Mouse (Mus musculus) frontal cortex, postnatal 10 days (tissue): Measurements from ENCODE around the gene Cnep1r1.
A peak's percentile ranks its signal among the peaks of the same experiment; 100 is the strongest.

Source experiments
- DNase-seq, 2 experiments: peaks; one replicate each; pipeline ENCODE4 v3.0.0; 2022; ENCODE audit warnings: low spot score in 2 of 2, mixed read lengths in 1 of 2

Gene Cnep1r1

DNA sequence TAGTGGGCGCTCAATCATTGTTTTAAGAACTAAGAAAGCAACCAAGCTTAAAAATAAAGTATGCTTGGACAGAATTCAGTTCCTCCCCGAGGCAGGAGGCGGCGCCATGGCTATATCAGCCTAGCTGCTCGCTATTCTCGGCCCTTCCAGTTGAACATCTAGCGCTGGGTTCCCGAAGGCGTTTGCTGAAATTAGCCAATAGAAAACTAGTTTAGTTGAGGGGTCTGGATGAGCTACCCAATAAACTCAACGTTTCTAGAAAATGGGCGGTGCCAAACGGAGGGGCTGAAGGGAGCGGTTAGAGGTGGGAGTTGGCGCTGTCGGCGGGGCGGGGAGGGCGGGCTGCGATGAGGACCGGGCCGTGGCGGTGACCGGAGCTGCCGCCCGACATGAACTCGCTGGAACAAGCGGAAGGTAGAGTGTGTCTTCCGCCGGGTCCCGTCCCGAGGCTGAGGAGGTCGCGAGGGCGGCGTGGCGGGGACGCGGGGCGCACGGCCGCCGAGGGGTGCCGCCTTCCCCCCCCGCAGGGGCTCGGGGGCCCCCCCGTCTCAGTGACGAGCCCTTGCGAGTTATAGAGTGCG is at the start of gene Cnep1r1:
TSS of gene Cnep1r1 (plus strand) at position 314 of the 581 bp plus-strand sequence.
- DNase-seq: peak; percentile 93 to 94

DNA sequence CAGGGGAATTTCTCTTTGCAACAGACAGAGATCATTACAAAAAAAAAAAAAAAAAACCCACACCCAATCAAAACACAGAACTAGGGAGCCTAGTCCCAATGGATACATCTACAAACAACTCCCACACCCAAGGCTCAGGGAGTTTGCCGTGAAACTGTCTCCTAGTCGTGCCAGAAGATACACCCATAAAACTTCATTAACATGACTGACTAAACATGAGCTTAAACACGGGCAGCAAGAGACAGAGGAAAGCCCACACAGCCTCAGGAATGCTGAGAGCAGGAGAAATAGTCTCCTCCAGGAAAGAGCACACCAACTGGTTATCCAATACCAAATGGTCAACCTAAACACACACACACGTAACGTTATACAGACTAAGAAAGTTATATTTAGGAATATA is 36.4 kb upstream of the Cnep1r1 start:
- no peak for DNase-seq

DNA sequence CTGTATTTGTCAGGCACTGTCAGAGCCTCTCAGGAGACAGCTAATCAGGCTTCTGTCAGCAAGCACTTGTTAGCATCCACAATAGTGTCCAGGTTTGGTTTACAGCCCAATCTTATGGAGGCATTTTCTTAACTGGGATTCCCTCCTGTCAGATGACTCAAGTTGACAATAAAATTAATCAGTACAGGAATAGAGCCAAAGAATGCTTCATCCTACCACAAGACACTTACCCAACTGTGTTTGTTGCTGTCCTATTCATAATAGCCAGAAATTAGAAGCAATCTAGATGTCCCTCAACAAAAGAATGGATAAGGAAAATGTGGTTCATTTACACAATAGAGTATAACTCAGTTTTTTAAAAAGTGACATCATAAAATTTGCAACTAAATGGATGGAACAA is 30.6 kb upstream of the Cnep1r1 start:
- DNase-seq: no peak

DNA sequence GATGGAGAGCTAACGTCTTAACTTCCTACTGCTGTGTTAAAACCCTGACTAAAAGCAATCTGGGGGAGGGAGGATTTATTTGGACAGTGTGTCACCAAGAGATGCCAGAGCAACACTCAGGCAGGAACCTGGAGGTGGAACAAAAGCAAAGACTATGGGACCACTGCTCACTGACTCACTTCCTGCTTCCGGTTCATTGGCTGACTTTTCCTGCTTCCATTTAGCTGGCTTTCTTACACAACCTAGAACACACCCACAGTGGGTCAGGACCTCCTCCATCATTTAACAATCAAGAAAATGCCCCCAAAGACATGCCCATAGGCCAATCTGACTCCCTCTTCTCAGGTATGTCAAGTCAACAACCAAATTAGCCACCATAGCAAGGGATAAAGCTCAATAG is 26.9 kb upstream of the Cnep1r1 start:
- no peak for DNase-seq

DNA sequence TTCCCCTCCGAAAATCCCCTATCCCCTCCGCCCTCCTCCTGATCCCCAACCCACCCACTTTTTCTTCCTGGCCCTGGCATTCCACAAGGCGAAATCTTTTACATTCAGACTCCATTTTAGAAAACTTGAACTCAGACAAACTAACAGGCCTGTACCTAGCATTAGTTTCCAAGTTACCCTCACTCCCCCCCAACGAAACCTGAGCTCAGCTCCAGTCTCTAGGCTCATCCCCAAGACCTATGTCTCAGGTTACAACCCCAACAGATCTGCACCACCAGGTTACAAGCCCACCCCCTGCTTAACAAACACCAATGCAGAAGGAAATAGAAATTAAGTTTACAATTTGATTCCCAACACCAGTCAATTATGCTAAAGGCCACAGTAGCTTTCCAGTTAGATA is 25.2 kb upstream of the Cnep1r1 start:
- DNase-seq: no peak

DNA sequence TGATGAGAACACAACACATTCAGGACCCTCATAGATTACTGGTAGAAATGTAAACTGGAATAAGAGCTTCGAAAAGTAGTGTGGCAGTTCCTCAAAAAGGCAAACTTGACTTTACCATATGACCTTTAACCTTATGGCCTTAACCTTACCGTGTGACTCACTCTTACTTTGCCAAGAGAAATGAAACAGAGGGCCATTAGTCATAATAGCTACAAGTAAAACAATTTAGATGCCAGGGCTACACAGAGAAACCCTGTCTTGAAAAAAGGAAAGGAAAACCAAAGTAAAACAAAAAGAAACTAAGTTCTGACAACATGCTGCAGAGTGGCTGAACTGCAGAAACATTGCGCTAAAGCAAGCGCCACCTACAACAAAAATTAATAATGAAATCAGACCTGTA is 19.7 kb upstream of the Cnep1r1 start:
- no peak for DNase-seq

DNA sequence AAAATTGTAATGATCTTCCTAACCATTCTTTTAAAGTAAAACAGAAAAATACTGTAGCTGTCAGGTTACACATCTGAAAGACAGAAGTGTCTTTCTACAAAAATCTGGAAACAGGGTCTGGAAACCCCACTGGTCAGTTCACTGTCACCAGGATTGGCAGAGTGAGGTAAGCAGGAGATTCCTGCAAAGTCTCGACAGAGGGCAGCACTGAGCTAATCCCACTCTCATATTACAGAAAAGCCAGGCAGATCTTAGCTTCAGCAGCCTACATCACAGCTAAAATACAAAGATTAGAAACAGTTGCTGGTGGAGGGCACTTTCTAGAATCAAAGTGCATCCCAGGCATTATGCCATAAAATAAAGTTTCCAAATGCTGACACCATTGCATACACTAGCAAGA is 19.0 kb upstream of the Cnep1r1 start:
- peak in 1 of 2 experiments; percentile 14 for DNase-seq

DNA sequence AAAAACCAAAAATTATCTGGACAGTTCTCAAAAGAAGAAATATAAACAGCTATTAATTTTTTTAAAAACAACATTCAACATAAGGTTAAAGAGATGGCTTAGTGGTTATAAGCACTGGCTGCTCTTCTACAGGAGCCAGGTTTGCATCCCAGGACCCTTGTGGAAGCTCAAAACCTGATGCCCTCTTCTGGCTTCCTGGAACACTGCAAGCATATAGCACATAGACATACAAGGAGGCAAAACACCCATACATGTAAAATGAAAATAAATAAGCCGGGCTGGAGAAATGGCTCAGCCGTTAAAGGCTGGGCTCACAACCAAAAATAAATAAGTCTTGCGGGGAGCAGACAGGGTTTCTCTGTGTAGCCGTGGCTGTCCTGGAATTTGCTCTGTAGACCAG is 9.3 kb upstream of the Cnep1r1 start:
- DNase-seq: no peak

DNA sequence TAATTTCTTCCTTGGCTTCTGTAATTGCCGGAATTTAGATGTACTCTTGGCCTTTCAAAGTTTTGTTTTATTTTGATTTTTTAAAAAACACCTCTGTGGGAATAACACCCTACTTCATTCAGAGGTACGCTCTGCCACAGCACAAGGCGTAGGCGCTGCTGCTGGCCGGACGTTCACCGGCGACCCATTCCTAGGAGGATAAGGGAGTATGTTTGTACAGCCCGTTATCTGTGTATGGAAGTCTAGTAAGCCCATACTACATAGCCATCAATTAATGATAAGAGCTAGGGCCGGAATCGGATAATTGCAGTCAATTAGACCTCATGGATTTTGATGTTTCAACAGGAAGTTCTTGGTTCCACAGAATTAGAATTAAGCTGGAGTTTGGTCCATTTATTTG is 507 bp downstream of the Cnep1r1 start:
- no peak for DNase-seq

DNA sequence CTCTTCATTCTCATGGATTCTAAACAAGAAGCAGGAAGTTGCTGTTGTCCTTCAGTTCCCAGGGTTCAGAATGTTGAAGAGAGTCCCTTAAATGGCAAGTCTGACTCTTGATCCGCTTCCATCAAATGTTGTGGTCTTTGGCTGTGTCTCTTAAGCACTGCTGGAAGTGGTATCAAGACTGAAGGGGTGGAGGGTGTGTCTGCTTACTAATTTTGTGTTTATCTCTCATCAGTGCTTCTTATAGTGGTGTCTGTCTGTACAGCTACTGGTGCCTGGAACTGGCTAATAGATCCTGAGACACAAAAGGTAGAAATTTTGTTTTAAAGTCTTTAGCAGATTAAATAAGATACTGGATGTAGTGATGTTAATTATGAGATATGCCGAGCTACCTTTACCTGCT is 6.3 kb downstream of the Cnep1r1 start:
- no peak for DNase-seq

DNA sequence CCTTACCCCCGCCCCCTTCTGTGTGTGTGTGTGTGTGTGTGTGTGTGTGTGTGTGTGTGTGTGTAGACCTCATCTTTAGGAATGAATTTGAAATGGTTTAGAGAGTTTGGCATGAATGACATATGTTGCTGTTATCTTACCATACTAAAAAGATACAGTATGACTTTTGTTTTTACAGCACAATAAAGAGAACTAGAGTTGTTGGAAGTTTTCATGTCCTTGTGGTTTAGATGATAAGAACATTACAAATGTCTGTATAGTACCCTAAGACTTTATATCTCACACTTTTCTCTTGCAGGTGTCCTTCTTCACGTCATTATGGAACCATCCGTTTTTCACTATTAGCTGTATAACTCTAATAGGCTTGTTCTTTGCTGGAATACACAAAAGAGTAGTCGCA is 10.8 kb downstream of the Cnep1r1 start:
- DNase-seq: no peak

DNA sequence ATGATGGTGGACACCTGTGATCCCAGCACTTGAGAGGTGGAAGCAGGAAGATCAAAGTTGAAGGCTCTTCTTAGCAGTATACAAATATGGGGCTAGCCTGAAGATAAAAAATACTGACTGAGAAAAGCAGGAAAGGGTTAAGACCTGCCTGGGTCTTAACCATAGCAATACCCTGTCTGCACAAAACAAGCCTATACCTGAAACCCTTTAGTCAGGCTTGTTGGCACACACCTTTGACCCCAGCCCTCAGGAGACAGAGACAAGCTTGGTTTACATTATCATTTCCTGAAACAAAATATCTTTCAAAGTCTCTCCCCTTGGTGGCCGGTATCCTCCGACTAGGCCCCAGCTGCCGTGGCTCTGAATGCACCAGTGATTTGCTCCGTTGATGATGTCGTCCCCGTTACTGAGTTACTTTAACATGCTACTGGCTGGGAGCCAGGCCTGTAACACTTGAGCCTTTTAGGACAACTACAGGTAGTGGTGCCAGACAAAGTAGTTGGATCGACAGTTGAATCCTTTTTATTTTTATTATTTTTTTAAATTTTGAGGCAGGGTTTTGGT is 12.3 kb downstream of the Cnep1r1 start:
- DNase-seq: no peak

DNA sequence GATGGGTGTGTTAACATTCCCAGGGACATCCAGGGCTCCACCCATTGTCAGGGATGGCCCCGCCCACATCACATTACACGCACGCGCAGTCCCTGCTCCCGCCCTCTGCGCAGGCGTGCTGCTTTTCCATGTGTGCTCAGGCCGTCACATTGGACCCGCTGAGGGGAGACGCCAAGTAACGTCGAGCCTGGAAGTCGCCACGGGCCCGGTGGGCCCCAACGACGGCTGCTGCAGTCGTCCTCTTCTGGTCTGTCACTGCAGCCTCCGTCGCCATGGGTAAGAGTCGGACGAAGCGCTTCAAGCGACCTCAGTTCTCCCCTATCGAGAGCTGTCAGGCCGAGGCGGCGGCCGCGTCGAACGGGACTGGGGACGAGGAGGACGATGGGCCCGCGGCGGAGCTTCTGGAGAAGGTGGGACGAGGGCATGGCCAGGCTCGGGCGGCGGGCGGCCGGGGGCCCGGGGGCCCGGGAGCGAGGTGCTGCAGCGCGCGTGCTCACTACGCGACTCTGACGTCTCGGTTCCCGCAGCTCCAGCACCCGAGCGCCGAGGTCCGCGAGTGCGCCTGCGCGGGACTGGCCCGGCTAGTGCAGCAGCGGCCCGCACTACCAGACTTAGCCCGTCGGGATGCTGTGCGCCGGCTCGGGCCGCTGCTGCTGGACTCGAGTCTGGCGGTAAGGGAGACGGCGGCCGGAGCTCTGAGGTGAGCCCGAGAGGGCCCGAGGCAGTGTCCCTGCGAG is 19.3 kb downstream of the Cnep1r1 start, which contains the start of gene Heatr3:
TSS of gene Heatr3 (plus strand) at position 108 of the 737 bp plus-strand sequence.
- DNase-seq: peak; percentile 93 to 94

DNA sequence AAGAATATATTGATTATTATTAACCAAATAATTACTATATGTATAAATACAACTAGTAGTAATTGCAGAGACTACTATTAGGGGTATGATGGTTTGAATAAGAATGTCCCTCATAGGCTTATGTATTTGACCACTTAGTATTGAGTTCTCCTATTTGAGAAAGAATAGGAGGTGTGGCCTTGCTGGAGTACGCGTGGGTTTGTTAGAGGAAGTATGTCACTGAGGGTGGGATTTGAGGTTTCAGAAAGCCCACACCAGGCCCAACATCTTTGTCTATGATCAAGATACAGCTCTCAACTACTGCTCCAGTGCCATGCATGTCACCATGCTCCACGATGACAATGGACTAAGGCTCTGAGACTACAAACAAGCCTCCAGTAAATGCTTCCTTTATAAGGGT is 20.7 kb downstream of the Cnep1r1 start:
- DNase-seq: no peak

DNA sequence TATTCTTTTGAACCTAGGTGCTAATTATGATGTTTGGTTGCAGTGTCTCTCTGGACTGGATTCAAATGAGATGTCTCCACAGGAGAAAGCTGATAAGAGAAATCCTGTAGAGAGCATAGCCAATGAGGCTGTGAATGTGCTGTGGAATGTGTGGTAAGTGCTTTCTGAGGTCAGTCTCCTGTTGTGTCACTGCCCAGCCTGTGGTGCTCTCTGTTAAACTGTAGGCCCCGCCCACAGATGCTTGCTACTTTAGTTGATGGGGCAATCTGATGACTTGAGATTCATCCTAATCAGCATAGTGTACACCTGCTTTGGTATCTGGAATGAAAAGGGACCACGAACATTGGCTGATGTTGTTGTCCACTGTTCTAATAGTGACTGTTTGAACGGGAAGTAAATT is 23.1 kb downstream of the Cnep1r1 start:
- no peak for DNase-seq

DNA sequence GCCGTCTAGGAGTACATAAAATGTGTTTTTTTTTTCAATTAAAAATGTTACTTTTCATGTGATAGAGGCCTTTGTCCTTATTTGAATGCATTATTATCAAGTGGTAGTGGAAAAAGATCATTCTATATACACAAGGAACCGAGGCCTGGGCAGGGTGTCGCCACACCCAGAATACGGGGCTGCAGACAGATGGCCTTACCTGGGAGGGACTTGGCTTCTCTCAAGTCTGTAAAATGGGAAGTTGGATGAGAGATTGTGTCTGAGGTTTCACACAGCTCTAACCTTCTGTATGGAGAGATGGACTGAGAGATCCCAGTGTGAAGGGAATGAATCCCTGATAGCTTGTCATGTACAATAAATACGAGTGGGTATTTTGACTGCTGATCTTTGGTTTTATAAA is 25.5 kb downstream of the Cnep1r1 start:
- DNase-seq: no peak

DNA sequence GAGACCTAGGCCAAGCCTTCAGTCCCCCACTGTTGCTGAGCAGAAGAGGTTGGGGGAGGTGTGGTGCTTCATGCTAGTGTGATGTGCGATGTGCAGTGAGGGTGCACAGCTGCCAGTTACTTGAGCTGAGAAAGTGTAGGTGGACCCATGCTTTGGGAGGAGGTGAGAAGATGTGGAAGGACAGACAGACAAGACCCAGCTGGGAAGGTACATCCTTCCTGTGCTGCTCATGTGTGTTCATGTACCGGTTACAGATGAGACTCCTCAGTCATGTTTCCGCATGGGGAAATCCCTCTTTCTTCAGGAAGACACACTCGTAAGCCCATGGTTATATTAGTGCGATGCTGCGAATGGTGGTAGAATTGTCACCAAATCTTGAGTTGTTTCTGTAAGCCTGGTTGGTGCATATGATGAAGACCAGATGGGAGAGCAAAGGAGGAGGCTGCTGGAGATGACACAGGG is 32.4 kb downstream of the Cnep1r1 start:
- no peak for DNase-seq

DNA sequence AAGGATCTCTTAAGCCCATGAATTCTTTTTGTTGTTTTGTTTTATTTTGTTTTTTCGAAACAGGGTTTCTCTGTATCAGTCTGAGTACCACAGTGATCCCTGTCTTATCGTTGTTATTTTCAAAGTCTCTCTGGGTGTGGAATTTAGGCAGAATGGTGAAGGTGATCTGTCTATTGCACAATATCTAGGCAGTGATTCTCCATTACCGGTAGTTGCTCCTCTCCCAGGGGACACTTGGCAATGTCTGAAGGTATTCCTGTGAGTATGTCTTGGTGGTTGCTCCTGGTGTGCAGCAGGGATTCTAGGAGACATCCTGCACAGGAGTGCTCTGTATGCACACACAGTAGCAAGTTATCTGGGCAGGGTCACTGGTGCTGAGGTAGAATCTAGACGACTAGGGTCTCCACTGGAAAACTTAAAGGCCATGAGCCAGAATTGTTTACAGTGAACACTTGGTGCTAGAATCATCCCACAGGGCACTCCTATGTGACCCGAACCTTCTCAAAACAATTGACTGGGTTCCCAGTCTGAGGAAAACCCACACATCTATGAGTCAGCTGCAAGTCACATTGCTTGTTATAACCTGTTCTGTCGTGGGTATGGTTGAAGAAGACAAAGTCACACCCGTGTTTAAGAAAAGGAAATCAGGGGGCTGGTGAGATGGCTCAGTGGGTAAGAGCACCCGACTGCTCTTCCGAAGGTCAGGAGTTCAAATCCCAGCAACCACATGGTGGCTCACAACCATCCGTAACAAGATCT is 41.8 kb downstream of the Cnep1r1 start:
- no peak for DNase-seq

DNA sequence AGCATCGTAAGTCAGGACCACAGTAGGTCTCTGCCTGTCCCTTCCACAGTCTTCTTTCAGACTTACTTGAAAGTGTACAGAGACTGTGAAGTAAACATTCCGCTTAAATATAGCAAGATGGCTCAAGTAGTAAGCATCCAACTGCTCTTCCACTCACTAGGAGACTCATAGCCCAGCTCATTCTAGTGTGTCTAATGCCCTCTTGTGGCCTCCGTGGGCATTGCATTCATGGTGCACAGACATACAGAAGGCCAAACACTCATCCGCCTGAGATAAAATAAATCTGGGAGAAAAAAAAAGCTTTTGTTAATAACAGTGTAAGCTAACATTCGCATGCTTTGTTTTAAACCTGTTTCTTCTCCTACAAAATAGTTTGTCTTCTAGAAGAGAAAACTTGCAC is 42.9 kb downstream of the Cnep1r1 start:
- peak in 1 of 2 experiments; percentile 49 for DNase-seq

DNA sequence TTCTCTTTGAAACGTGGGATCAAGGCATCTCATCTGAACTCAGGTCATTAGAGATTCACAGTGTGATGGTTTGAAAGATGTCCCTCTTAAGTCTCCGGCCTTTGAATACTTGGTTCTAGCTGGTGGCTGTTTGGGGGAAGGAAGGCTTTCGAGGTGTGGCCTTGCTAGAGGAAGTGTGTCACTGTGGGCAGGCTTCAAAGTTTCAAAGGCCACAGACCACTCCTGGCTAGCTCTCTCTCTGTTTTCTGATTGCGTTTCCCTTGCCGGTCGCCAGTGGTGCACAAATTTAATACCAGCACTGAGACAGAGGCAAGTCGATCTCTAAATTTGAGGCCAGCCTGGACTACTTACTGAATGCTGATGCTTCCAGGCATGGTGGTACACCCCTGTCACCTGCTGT is 56.7 kb downstream of the Cnep1r1 start:
- no peak for DNase-seq

DNA sequence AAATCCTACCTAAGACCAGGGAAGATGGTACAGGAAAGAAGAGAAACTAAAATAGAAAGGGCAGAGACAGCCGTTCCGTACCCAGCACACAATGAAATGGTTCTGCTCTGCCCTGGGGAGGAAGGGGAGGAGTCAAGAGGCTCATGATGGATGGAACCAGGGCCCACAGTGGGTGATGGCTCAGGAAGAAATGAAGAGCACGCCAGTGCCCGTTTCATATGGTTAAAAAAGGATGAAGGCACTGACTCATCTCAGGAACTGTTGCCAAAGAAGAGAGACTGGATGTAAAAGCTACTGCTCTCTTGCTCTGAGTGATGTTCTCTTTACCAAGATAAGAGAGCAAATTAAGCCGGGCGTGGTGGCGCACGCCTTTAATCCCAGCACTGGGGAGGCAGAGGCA is 58.7 kb downstream of the Cnep1r1 start:
- no peak for DNase-seq

DNA sequence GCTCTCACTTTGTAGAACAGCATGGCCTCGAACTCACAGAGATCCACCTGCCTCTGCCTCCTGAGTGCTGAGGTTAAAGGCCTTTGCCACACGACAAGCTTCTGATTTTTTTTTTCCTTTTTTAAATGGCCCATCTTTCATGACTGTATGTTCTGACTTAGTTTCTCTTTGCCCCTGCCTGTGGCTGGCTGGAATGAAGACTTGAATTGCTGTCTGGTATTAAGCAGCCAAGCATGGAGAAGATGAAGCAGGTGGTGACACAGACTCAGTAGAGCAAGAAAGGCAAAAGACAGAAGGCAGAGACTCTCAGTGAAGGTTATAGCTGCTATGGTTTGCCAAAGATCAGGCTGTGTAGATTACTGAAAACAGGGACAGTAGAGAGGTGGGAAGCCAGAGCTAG is 64.6 kb downstream of the Cnep1r1 start:
- no peak for DNase-seq
